Mouse (Mus musculus): ENCODE measurements around the gene Aanat.
"Not testable (repeated sequence)": the region's sequence is repeated elsewhere in the genome, so short reads cannot be mapped to it uniquely, and the experiment has no call there.

Gene Aanat

GRCm38 (mm10) chr11:116627072-116628020 is 41.1 kb downstream of the Aanat start:
- DNase-seq (ENCODE audit: extremely low spot score, low read depth, low spot score): no peak

GRCm38 (mm10) chr11:116628712-116629111 is 42.5 kb downstream of the Aanat start:
- peak; percentile 92 for DNase-seq (ENCODE audit: extremely low spot score, low read depth, low spot score)

GRCm38 (mm10) chr11:116629472-116629871 is 43.2 kb downstream of the Aanat start:
- DNase-seq (ENCODE audit: extremely low spot score, low read depth, low spot score): no peak

- DNase-seq (ENCODE audit: extremely low spot score, low read depth, low spot score): no peak
These were observed 44.1 kb downstream of the Aanat start for GRCm38 (mm10) chr11:116630171-116630965.

GRCm38 (mm10) chr11:116632962-116633361 is 46.7 kb downstream of the Aanat start:
- DNase-seq (ENCODE audit: extremely low spot score, low read depth, low spot score): no peak

- not testable (repeated sequence) for DNase-seq (ENCODE audit: extremely low spot score, low read depth, low spot score)
These were observed 50.4 kb downstream of the Aanat start for GRCm38 (mm10) chr11:116636607-116637006.

- DNase-seq (ENCODE audit: extremely low spot score, low read depth, low spot score): no peak
These were observed 54.9 kb downstream of the Aanat start for GRCm38 (mm10) chr11:116641168-116641567.

GRCm38 (mm10) chr11:116641731-116642130 is 55.5 kb downstream of the Aanat start:
- no peak for DNase-seq (ENCODE audit: extremely low spot score, low read depth, low spot score)

- DNase-seq (ENCODE audit: extremely low spot score, low read depth, low spot score): peak; percentile 75
These were observed 56.7 kb downstream of the Aanat start for GRCm38 (mm10) chr11:116642681-116643578.

GRCm38 (mm10) chr11:116643579-116644224 is 57.5 kb downstream of the Aanat start:
- no peak for DNase-seq (ENCODE audit: extremely low spot score, low read depth, low spot score)

GRCm38 (mm10) chr11:116644225-116645112 is 58.2 kb downstream of the Aanat start:
- no peak for DNase-seq (ENCODE audit: extremely low spot score, low read depth, low spot score)

- no peak for DNase-seq (ENCODE audit: extremely low spot score, low read depth, low spot score)
These were observed 59.3 kb downstream of the Aanat start for GRCm38 (mm10) chr11:116645446-116646110.

- DNase-seq (ENCODE audit: extremely low spot score, low read depth, low spot score): no peak
These were observed 59.9 kb downstream of the Aanat start for GRCm38 (mm10) chr11:116646136-116646535.

GRCm38 (mm10) chr11:116646771-116647170 is 60.5 kb downstream of the Aanat start:
- DNase-seq (ENCODE audit: extremely low spot score, low read depth, low spot score): no peak
